Mouse (Mus musculus) cerebellum, adult 2 months (tissue): Measurements from ENCODE around the gene Fbn1.

Experiments
- CTCF ChIP-seq: fragments of 200-500 bp; IDR thresholded peaks from 2 replicates; pipeline ENCODE4 v1.5.1; 2011; ENCODE audit warnings: low read depth, mild to moderate bottlenecking, control low read depth, low read length, moderate library complexity, borderline replicate concordance; ENCODE audit not compliant: insufficient read depth
- POLR2A ChIP-seq: fragments of 200-500 bp; IDR thresholded peaks from 2 replicates; pipeline ENCODE4 v1.6.1; 2011; ENCODE audit warnings: low read length, control low read depth, borderline replicate concordance; ENCODE audit not compliant: insufficient read depth

GRCm38 (mm10) chr2:125449361-125449760 is 58.4 kb downstream of the Fbn1 start:
- no peak for TF ChIP-seq CTCF
- TF ChIP-seq POLR2A, result no peak
